In the genomic region with DNA sequence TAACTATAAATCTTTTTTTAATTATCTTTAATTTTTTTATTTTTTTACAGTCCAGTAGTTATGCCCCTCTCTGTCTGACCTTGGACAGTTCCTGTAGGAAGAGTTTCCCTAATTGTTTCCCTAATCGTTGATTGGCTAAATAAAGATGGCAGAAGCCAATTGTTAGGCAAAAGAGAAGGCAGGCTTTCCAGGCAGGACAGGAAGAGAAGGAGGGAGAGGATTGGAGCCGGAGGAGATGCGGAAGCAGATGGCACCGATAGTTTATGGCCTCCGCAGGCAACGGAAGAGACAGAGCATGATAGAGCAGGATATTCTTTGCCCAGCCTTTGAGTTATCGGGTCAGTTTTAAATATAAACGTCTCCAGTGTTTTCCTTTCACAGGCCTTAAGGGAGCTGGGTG, we compare ENCODE assay signal across 22 mouse cellular contexts.
"Had no signal": no experiment of that assay in that cellular context is flagged by ENCODE, and none has a peak within 500 bp of the region (broad histone marks: within the 10 kb centered on the region; RNA-seq: fewer than 3 reads in every experiment).

No protein-coding gene starts in this region.

- H3K4me2 ChIP-seq: heart, embryonic 12.5 days; hindbrain, embryonic 13.5 days; hindbrain, embryonic 15.5 days; limb, embryonic 13.5 days; limb, embryonic 15.5 days; liver, embryonic 12.5 days had no signal

- H3K27ac ChIP-seq: heart, embryonic 10.5 days; hindbrain, embryonic 13.5 days; hindbrain, embryonic 15.5 days; hindbrain, postnatal 0 days; limb, embryonic 13.5 days; limb, embryonic 15.5 days; liver, embryonic 12.5 days had no signal

- H3K36me3 ChIP-seq: heart, embryonic 10.5 days; heart, embryonic 12.5 days; hindbrain, embryonic 13.5 days; hindbrain, embryonic 15.5 days; limb, embryonic 13.5 days; limb, embryonic 15.5 days; liver, embryonic 12.5 days had no signal

- H3K4me3 ChIP-seq: heart, embryonic 10.5 days; heart, embryonic 12.5 days; hindbrain, embryonic 13.5 days; hindbrain, embryonic 15.5 days; limb, embryonic 13.5 days; limb, embryonic 15.5 days; liver, embryonic 12.5 days had no signal

- DNase-seq: gastrocnemius, postnatal 14 days; gastrocnemius, postnatal 36 days; heart, adult 18-20 months; heart, postnatal 10 days; heart, postnatal 36 days; kidney, adult 11 months; kidney, adult 2 months; kidney, adult 9 months; kidney, postnatal 14 days; kidney, postnatal 36 days; layer of hippocampus, adult 9-11 months; layer of hippocampus, postnatal 36 days; left cerebral cortex, postnatal 4 days had no signal

- ATAC-seq: hindbrain, postnatal 0 days; intestine, embryonic 16.5 days; liver, embryonic 12.5 days had no signal

- H3K9ac ChIP-seq: heart, embryonic 12.5 days; hindbrain, embryonic 13.5 days; hindbrain, embryonic 15.5 days; limb, embryonic 13.5 days; limb, embryonic 15.5 days; liver, embryonic 12.5 days had no signal

- H3K4me1 ChIP-seq: heart, embryonic 10.5 days; heart, embryonic 12.5 days; hindbrain, embryonic 13.5 days; hindbrain, embryonic 15.5 days; limb, embryonic 13.5 days; limb, embryonic 15.5 days; liver, embryonic 12.5 days had no signal

- H3K9me3 ChIP-seq: heart, embryonic 10.5 days; heart, embryonic 12.5 days; hindbrain, embryonic 13.5 days; hindbrain, embryonic 15.5 days; limb, embryonic 13.5 days; limb, embryonic 15.5 days; liver, embryonic 12.5 days had no signal

- H3K27me3 ChIP-seq: heart, embryonic 12.5 days; hindbrain, embryonic 13.5 days; hindbrain, embryonic 15.5 days; limb, embryonic 13.5 days; limb, embryonic 15.5 days; liver, embryonic 12.5 days had no signal
